Mouse (Mus musculus): ENCODE measurements at regions not wholly inside any gene's neighbourhood (a gene's known extent, or its start where the extent isn't known, plus 50 kb on each side); places are given as distances from the start of the nearest gene placed in this dataset.

DNA sequence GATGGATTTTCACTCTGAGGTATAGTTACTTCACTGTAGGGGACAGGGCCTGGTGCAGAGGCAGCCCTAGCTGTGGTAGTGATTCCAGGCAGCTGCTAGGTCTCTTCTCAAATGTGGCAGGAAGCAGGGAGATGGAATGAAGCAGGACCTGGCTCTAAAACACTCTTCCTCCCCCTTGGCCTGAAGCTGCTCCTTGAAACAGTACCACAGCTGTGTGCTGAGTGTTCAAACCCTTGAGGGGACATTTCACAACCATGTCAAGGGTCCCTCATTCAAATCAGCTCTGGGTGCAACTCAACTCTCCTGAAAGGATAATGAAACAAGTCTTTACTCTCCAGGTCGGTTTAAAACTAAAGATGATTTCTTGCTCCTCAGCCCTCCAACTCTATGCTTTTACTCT is 317.6 kb downstream of the Irs2 start:
- no peak for TF ChIP-seq POLR2A (IDR thresholded peaks at IDR 0.05; ENCODE audit: control insufficient read depth in 1 of 2, insufficient read depth in 1 of 2, low read depth in 1 of 2, low read length in 2 of 2, poor library complexity in 1 of 2)
- TF ChIP-seq HCFC1 (IDR thresholded peaks at IDR 0.05; ENCODE audit: low read depth, low read length), result no peak
- no peak for TF ChIP-seq UBTF (IDR thresholded peaks at IDR 0.05; ENCODE audit: borderline replicate concordance, insufficient read depth, low read depth, low read length)
- TF ChIP-seq CTCF (IDR thresholded peaks at IDR 0.05 in 2 of 3, conservative IDR thresholded peaks at IDR 0.05 in 1 of 3; ENCODE audit: control insufficient read depth in 1 of 3, insufficient read depth in 1 of 3, low read depth in 2 of 3, low read length in 3 of 3, poor library complexity in 1 of 3, severe bottlenecking in 1 of 3), result no peak
- no peak for TF ChIP-seq TCF12 (IDR thresholded peaks at IDR 0.05; ENCODE audit: low read depth, low read length)
- TF ChIP-seq NELFE (IDR thresholded peaks at IDR 0.05; ENCODE audit: low read depth, low read length), result no peak
- TF ChIP-seq POLR2AphosphoS5 (IDR thresholded peaks at IDR 0.05; ENCODE audit: borderline replicate concordance, low read depth, low read length), result no peak
